In genomic region chr4:97773110-97773593, GRCm38 (mm10) we compare ENCODE assay signal across 8 mouse cellular contexts. TPM values are rescaled to one million over a fixed set of nuclear protein-coding genes. Genes with fewer than 3 reads are reported as not detected.
DNase-seq lines count a peak whose midpoint lies in the region; ATAC-seq lines count a peak whose summit lies in the region.

No protein-coding gene starts in this region.

- ATAC-seq in inflammation-experienced regulatory T-cells, adult 6 months = peak; percentile 76
- peak; percentile 60 for ATAC-seq in megakaryocyte progenitor cell, adult 5-6 weeks (replicated peaks; ENCODE audit: poor library complexity)

- DNase-seq in adrenal gland, adult 8-10 months = peak; percentile 94
- DNase-seq in embryo, embryonic 11 days = peak; percentile 97
- peak; percentile 82 for DNase-seq in gastrocnemius, postnatal 14 days
- DNase-seq in left cerebral cortex, postnatal 10 days (ENCODE audit: extremely low spot score in 1 of 2, low spot score in 2 of 2) = peak; percentile 91 to 97
- peak; percentile 94 to 97 for DNase-seq in right cerebral cortex, postnatal 10 days (ENCODE audit: low spot score in 2 of 2)
- DNase-seq in urinary bladder, postnatal 36 days (ENCODE audit: low spot score in 2 of 2) = peak; percentile 89 to 92

- intact Hi-C loops in gastrocnemius, postnatal 14 days (cut with DNase I; ENCODE audit: low total_unique reads) = loop anchor here (10.0 kb wide), 1 partner anchor 92 kb away; no protein-coding TSS in a partner anchor
- intact Hi-C loops in left cerebral cortex, postnatal 10 days (cut with DNase I) = loop anchor here (10.0 kb wide), 1 partner anchor 232 kb away; no protein-coding TSS in a partner anchor

RNA-seq across cellular contexts. Expression of gene Nfia, which starts 0.6 kb away (rescaled TPM):
- total RNA-seq in adrenal gland, adult 8-10 months (2022) = 100 to 1,000 TPM; 117 to 145 (median 127) TPM
- total RNA-seq in gastrocnemius, postnatal 14 days (2021) = 10 to 100 TPM; 69.5 to 70.1 TPM
- 10 to 100 TPM; 11.0 to 19.2 (median 15.7) TPM for polyA plus RNA-seq in inflammation-experienced regulatory T-cells, adult 6 months (2017; shearing (Covaris generic))
- total RNA-seq in left cerebral cortex, postnatal 10 days (2021) = 10 to 100 TPM; 76.4 to 79.5 TPM
- total RNA-seq in megakaryocyte progenitor cell, adult 5-6 weeks (2015) = 21.5 and 35.1 TPM in 2 replicates
- total RNA-seq in megakaryocyte progenitor cell, adult 5-6 weeks (2017) = 1.5 and 3.9 TPM in 2 replicates

RNA-seq across cellular contexts. Expression of gene E130114P18Rik, which starts 4.7 kb away (rescaled TPM):
- total RNA-seq in adrenal gland, adult 8-10 months (2022) = under 1 TPM in 3 of 4 experiments, not detected in 1; 0.28 to 0.73 (median 0.59) TPM
- total RNA-seq in gastrocnemius, postnatal 14 days (2021) = under 1 TPM; 0.38 to 0.39 TPM
- polyA plus RNA-seq in inflammation-experienced regulatory T-cells, adult 6 months (2017; shearing (Covaris generic)) = not detected
- total RNA-seq in left cerebral cortex, postnatal 10 days (2021) = 1 to 10 TPM; 6.1 to 6.9 TPM
- not detected in 2 replicates for total RNA-seq in megakaryocyte progenitor cell, adult 5-6 weeks (2015)
- total RNA-seq in megakaryocyte progenitor cell, adult 5-6 weeks (2017) = not detected in 2 replicates

Comparison
In these comparisons a context has a peak if more than half of its experiments do, and no peak if none do; other contexts are left out.
1. Peak in every context shown above with its lines: DNase-seq and ATAC-seq.
2. RNA of gene E130114P18Rik, which starts 4.7 kb away (total RNA-seq): 6.1 to 6.9 TPM in left cerebral cortex, postnatal 10 days; 0.28 to 0.73 TPM in adrenal gland, adult 8-10 months, 0.38 to 0.39 TPM in gastrocnemius, postnatal 14 days and not detected in megakaryocyte progenitor cell, adult 5-6 weeks; every median in the first group is over 4 times any median in the second.